9 mouse cellular contexts compared by ENCODE assay signal in genomic region chr12:110687894-110688734, GRCm38 (mm10). TPM values are rescaled to one million over a fixed set of nuclear protein-coding genes. Genes with fewer than 3 reads are reported as not detected.
DNase-seq lines count a peak whose midpoint lies in the region; ATAC-seq and TF ChIP-seq lines count a peak whose summit lies in the region.
"Had no signal": no experiment of that assay in that cellular context is flagged by ENCODE, and none has a peak within 500 bp of the region (broad histone marks: within the 10 kb centered on the region; RNA-seq: fewer than 3 reads in every experiment).

No protein-coding gene starts in this region.

- 0 out of 2 replicates have a peak overlapping the region, but pooled peaks have one; percentile 19 for H3K27ac ChIP-seq in layer of hippocampus, adult 2 months
- H3K27ac ChIP-seq in heart, embryonic 12.5 days (ENCODE audit: poor library complexity, severe bottlenecking): peak overlapping the region; percentile 93
- H3K27ac ChIP-seq in neural tube, embryonic 15.5 days (replicated peaks): 0 out of 2 replicates have a peak overlapping the region, but pooled peaks have one; percentile 41
- H3K27ac ChIP-seq: liver, embryonic 14.5 days had no signal

- peaks cover 46% of the 10 kb centered on the region for H3K36me3 ChIP-seq in heart, embryonic 12.5 days
- peaks cover 52% of the 10 kb centered on the region for H3K36me3 ChIP-seq in neural tube, embryonic 15.5 days

- peak; percentile 40 to 44 for DNase-seq in layer of hippocampus, adult 2 months (ENCODE audit: low spot score in 2 of 2)
- DNase-seq in layer of hippocampus, postnatal 25 days (ENCODE audit: extremely low spot score in 1 of 2, low spot score in 1 of 2): no peak
- peak; percentile 64 for DNase-seq in adrenal gland, postnatal 25 days
- peak; percentile 89 to 91 for DNase-seq in kidney, postnatal 25 days
- DNase-seq in yolk sac, embryonic 10.5 days (ENCODE audit: low spot score): peak; percentile 33
- no peak for DNase-seq in spleen, postnatal 36 days (ENCODE audit: low spot score in 2 of 2)

- no peaks in the 10 kb centered on the region for H3K27me3 ChIP-seq in heart, embryonic 12.5 days (replicated peaks)
- no peaks in the 10 kb centered on the region for H3K27me3 ChIP-seq in neural tube, embryonic 15.5 days (replicated peaks)

- peak; percentile 78 for ATAC-seq in heart, embryonic 12.5 days (ENCODE audit: insufficient number of reproducible peaks, low FRiP score)
- no peak for ATAC-seq in neural tube, embryonic 15.5 days (ENCODE audit: low FRiP score)

- peak overlapping the region; percentile 38 for H3K4me2 ChIP-seq in heart, embryonic 12.5 days
- no peak overlapping the region for H3K4me2 ChIP-seq in neural tube, embryonic 15.5 days

- no peak for TF ChIP-seq CTCF in layer of hippocampus, adult 2 months (conservative IDR thresholded peaks at IDR 0.05)

- H3K4me1 ChIP-seq in heart, embryonic 12.5 days (replicated peaks): peaks cover 23% of the 10 kb centered on the region
- peaks cover 6% of the 10 kb centered on the region; the same call in 1 of the 2 replicates for H3K4me1 ChIP-seq in neural tube, embryonic 15.5 days

- no peaks in the 10 kb centered on the region for H3K9me3 ChIP-seq in heart, embryonic 12.5 days (replicated peaks)
- H3K9me3 ChIP-seq in neural tube, embryonic 15.5 days (replicated peaks): no peaks in the 10 kb centered on the region

- 49% methylated on average over 12 of the region's 12 CpGs for WGBS in heart, embryonic 12.5 days
- 64% methylated on average over 12 of the region's 12 CpGs for WGBS in neural tube, embryonic 15.5 days

- H3K9ac ChIP-seq in heart, embryonic 12.5 days: 0 out of 2 replicates have a peak overlapping the region, but pooled peaks have one; percentile 23
- H3K9ac ChIP-seq in neural tube, embryonic 15.5 days (replicated peaks): no peak overlapping the region
- H3K9ac ChIP-seq: liver, embryonic 14.5 days had no signal

- no peak overlapping the region for H3K4me3 ChIP-seq in layer of hippocampus, adult 2 months
- no peak overlapping the region for H3K4me3 ChIP-seq in heart, embryonic 12.5 days
- no peak overlapping the region for H3K4me3 ChIP-seq in neural tube, embryonic 15.5 days (replicated peaks)

RNA-seq across cellular contexts. Expression of gene 1700001K19Rik, which starts 5.7 kb away (rescaled TPM):
- not detected for total RNA-seq in layer of hippocampus, adult 2 months (2021)
- not detected for total RNA-seq in layer of hippocampus, postnatal 25 days (2021)
- not detected in 2 replicates for total RNA-seq in adrenal gland, postnatal 25 days (2021)
- not detected in 2 replicates for polyA plus RNA-seq in heart, embryonic 12.5 days (2016; fragmentation: Nextera tagmentation; extraction: Ambion mirVana)
- 0.17 TPM in 1 of 2 replicates, not detected in the other for polyA plus RNA-seq in neural tube, embryonic 15.5 days (2015; fragmentation: Nextera tagmentation; extraction: Ambion mirVana)
- polyA plus RNA-seq: liver, embryonic 14.5 days had no signal

RNA-seq across cellular contexts. Expression of gene Hsp90aa1, which starts 14.4 kb away (rescaled TPM):
- total RNA-seq in layer of hippocampus, adult 2 months (2021): 100 to 1,000 TPM; 921 to 990 TPM
- 100 to 1,000 TPM; 874 to 929 TPM for total RNA-seq in layer of hippocampus, postnatal 25 days (2021)
- total RNA-seq in adrenal gland, postnatal 25 days (2021): 462 and 716 TPM in 2 replicates
- polyA plus RNA-seq in heart, embryonic 12.5 days (2016; fragmentation: Nextera tagmentation; extraction: Ambion mirVana): 648 and 662 TPM in 2 replicates
- polyA plus RNA-seq in neural tube, embryonic 15.5 days (2015; fragmentation: Nextera tagmentation; extraction: Ambion mirVana): 1,438 and 1,488 TPM in 2 replicates

RNA-seq across cellular contexts. Expression of gene Wdr20, which starts 49.6 kb away (rescaled TPM):
- total RNA-seq in layer of hippocampus, adult 2 months (2021): 10 to 100 TPM; 43.5 to 49.9 TPM
- 10 to 100 TPM; 38.8 to 41.6 TPM for total RNA-seq in layer of hippocampus, postnatal 25 days (2021)
- 40.7 and 51.1 TPM in 2 replicates for total RNA-seq in adrenal gland, postnatal 25 days (2021)
- 16.4 and 16.8 TPM in 2 replicates for polyA plus RNA-seq in heart, embryonic 12.5 days (2016; fragmentation: Nextera tagmentation; extraction: Ambion mirVana)
- 23.2 and 24.2 TPM in 2 replicates for polyA plus RNA-seq in neural tube, embryonic 15.5 days (2015; fragmentation: Nextera tagmentation; extraction: Ambion mirVana)

Comparison
In these comparisons a context has a peak if more than half of its experiments do, and no peak if none do; other contexts are left out.
1. DNase-seq: peak in layer of hippocampus, adult 2 months (2 of 2), adrenal gland, postnatal 25 days (single experiment), kidney, postnatal 25 days (2 of 2) and yolk sac, embryonic 10.5 days (single experiment); none in layer of hippocampus, postnatal 25 days (0 of 2) and spleen, postnatal 36 days (0 of 2).
2. H3K27ac ChIP-seq: peak in every context shown above with its lines; median percentile 93 in heart, embryonic 12.5 days; 41 in neural tube, embryonic 15.5 days; 19 in layer of hippocampus, adult 2 months.